Mouse (Mus musculus) heart, adult 2 months (tissue): ENCODE data around the gene Atp6v0c. TPM values are rescaled to one million over a fixed set of nuclear protein-coding genes. Genes with fewer than 3 reads are reported as not detected.

Experiments
- DNase-seq, 2 experiments: peaks; one replicate each; pipeline ENCODE4 v3.0.0; 2021
- H3K27ac ChIP-seq: fragments of 200-600 bp; 2 replicates; pipeline ENCODE4 v1.8.1; 2022
- H3K27me3 ChIP-seq: fragments of 200-500 bp; 2 replicates; pipeline ENCODE4 v1.6.1; 2012; ENCODE audit warnings: mild to moderate bottlenecking, low read length, inconsistent platforms, mixed read lengths; ENCODE audit not compliant: control insufficient read depth, insufficient read depth
- H3K36me3 ChIP-seq: fragments of 200-500 bp; 2 replicates; pipeline ENCODE4 v1.6.1; 2012; ENCODE audit warnings: low read length, inconsistent platforms; ENCODE audit not compliant: control insufficient read depth, insufficient read depth
- H3K4me1 ChIP-seq: fragments of 200-500 bp; 2 replicates; pipeline ENCODE4 v1.6.1; 2011; ENCODE audit warnings: low read length; ENCODE audit not compliant: control insufficient read depth, insufficient read depth
- H3K4me3 ChIP-seq: fragments of 200-600 bp; 2 replicates; pipeline ENCODE4 v1.8.1; 2022
- H3K79me2 ChIP-seq: fragments of 200-500 bp; replicated peaks from 2 replicates; pipeline ENCODE4 v1.6.1; 2012; ENCODE audit warnings: mild to moderate bottlenecking, inconsistent platforms, low read length, moderate library complexity, mixed read lengths; ENCODE audit not compliant: control insufficient read depth, insufficient read depth
- H3K9ac ChIP-seq: fragments of 200-500 bp; 2 replicates; pipeline ENCODE4 v1.6.1; 2012; ENCODE audit warnings: low read depth, mild to moderate bottlenecking, control low read depth, inconsistent platforms, low read length, mixed read lengths
- CTCF ChIP-seq: fragments of 200-600 bp; IDR thresholded peaks from 2 replicates; pipeline ENCODE4 v1.8.1; 2022; ENCODE audit warnings: antibody characterized with exemption, mild to moderate bottlenecking, moderate library complexity
- EP300 ChIP-seq: fragments of 200-500 bp; IDR thresholded peaks from 2 replicates; pipeline ENCODE4 v1.6.1; 2011; ENCODE audit warnings: low read depth, low read length, control low read depth; ENCODE audit not compliant: insufficient read depth
- POLR2A ChIP-seq: fragments of 200-500 bp; IDR thresholded peaks from 2 replicates; pipeline ENCODE4 v1.6.1; 2011; ENCODE audit warnings: mild to moderate bottlenecking, low read depth, low read length, control low read depth; ENCODE audit not compliant: insufficient read depth
- WGBS: fragments of 180-500 bp; shearing (Covaris S2); methylation state at CpG from one replicate; pipeline ENCODE4 v1.1.7; 2018; 5-methylcytosine and 5-hydroxymethylcytosine counted together
- intact Hi-C: fragments of 180-260 bp; cut with DNase I; formaldehyde crosslinking; loops from one replicate; pipeline ENCODE4 v1.15.1; 2025
- polyA plus RNA-seq: library from polyadenylated mRNA; depleted of rRNA; stranded (reverse); fragments of >200 nt; gene quantifications from 2 replicates; pipeline ENCODE4 v1.2.3, GENCODE M21; 2012
- total RNA-seq, 2 experiments: library from RNA; stranded (reverse); gene quantifications; 2 replicates each; pipeline ENCODE4 v1.2.3; 2021

The Atp6v0c gene
- total and polyA plus RNA-seq, 3 experiments: 219 to 732 (median 255) TPM

- H3K27me3 ChIP-seq: no peaks in the 10 kb centered on the region
- no peak for DNase-seq
- peak overlapping the region; percentile 84 for H3K9ac ChIP-seq
- peaks cover 5% of the 10 kb centered on the region for H3K4me1 ChIP-seq
- 39% methylated on average over 7 of the region's 7 CpGs for WGBS
- intact Hi-C loops: no loop called here
- H3K79me2 ChIP-seq: no peaks in the 10 kb centered on the region; the same call in 1 of the 2 replicates
- H3K4me3 ChIP-seq: peak overlapping the region; percentile 92
- no peaks in the 10 kb centered on the region for H3K36me3 ChIP-seq
- no peak overlapping the region; the same call in 1 of the 2 replicates for H3K27ac ChIP-seq
- TF ChIP-seq EP300: no peak
- no peak for TF ChIP-seq CTCF
- TF ChIP-seq POLR2A: no peak
Measured at GRCm38 (mm10) chr17:24167891-24168505, 1.5 kb downstream of the Atp6v0c start.

- Histone ChIP-seq H3K4me1 (peaks cover 7% of the 10 kb centered on the region), H3K79me2 (no peaks in the 10 kb centered on the region; the same call in 1 of the 2 replicates), H3K36me3 (no peaks in the 10 kb centered on the region), H3K27me3 (no peaks in the 10 kb centered on the region), H3K4me3 (no peak overlapping the region), H3K27ac (no peak overlapping the region), H3K9ac (no peak overlapping the region)
- intact Hi-C loops: no loop called here
- 43% methylated on average over 6 of the region's 6 CpGs for WGBS
- no peak for DNase-seq
- TF ChIP-seq POLR2A (no peak), EP300 (no peak), CTCF (no peak)
Measured at GRCm38 (mm10) chr17:24167120-24167519, 2.4 kb downstream of the Atp6v0c start.

DNA sequence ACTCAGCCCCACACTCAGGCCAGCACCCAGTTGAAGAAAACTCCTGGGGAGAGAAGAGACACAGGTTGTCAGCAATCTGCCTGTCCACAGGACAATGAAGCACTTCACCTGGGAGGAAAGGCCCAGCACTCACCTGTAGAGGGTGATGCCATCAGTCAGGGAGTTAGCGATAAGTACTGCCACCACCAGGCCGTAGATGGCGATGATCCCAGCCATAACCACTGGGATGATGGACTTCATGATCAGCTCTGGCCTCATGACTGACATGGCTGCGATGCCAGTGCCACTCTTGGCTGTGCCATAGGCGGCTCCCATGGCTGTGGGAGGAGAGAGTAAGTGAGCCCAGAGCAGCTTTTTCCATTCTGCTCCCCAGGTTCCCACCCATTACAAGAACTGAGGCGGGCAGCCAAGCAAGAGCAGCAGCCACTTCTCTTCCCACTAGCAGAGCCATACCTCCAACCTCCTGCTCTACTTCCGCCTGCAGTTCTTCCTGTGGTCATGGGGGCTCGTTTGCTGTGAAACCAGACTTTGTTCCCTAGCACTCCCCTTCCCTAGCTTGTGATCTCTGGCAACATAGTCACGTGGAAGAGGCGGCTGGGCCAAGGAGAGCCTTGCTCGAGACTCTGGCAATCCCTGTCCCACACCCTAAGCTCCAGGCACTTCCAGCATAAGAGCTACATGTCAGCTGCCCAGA, 4.8 kb downstream of the Atp6v0c start:
- H3K9ac ChIP-seq: no peak overlapping the region
- no peak overlapping the region for H3K27ac ChIP-seq
- H3K4me3 ChIP-seq: no peak overlapping the region

DNA sequence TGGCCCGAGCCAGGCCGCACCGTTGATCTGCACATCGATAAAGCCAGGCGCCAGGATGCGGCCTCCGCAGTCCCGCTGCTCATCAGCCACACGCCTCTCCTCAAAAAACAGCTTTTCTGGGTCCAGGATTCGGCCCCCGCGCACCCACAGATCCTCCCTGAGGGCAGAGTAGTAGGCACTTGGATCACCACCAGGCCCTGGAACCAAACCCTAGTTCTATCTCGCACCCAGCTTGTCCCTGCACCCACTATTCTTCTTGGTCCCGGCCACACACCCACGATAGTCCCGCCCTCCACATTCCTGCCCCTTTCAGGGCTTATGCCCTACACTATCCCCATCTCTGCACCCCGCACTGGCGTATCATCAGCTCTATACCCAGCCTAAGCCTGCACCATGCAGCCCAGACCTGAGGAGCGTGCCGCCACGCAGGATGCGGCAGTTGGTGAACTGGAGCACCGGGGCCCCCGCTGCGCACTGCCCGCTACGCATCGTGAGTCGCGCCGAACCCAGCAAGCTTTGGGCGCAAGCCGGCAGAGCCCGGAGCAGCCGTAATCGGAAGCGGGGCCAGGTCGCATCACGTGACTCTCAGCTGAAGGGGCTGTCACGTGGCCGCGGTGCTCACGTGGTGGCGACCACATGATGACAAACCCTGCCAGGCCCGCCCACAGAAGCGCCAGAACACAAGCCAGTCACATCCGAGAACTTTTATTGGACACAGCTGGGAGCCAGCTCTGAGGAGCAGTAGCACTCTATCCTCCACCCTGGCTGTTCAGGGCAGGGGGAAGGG, 6.1 kb downstream of the Atp6v0c start, which contains the start of gene Amdhd2:
Gene Amdhd2, minus strand, starts transcription at position 591 of the 787 bp plus-strand sequence.
- Histone ChIP-seq H3K27ac (peak within 1 kb of the TSS; percentile 86), H3K79me2 (no peaks in the 10 kb centered on the region), H3K4me3 (peak within 1 kb of the TSS; percentile 83), H3K27me3 (no peaks in the 10 kb centered on the region), H3K9ac (peak within 1 kb of the TSS; percentile 85), H3K4me1 (peaks cover 5% of the 10 kb centered on the region), H3K36me3 (no peaks in the 10 kb centered on the region)
- intact Hi-C loops: no loop called here
- WGBS: under 1% methylated on average over 47 of the region's 47 CpGs
- peak; percentile 96 for DNase-seq
- peak; percentile 93 for TF ChIP-seq EP300
- TF ChIP-seq CTCF: no peak
- TF ChIP-seq POLR2A: peak; percentile 74

More for the DNA sequence above, 4.8 kb downstream of the Atp6v0c start:
- Histone ChIP-seq H3K27me3 (no peaks in the 10 kb centered on the region), H3K79me2 (no peaks in the 10 kb centered on the region; the same call in 1 of the 2 replicates), H3K4me1 (peaks cover 5% of the 10 kb centered on the region), H3K36me3 (no peaks in the 10 kb centered on the region)
- TF ChIP-seq POLR2A: no peak
- no peak for TF ChIP-seq CTCF
- TF ChIP-seq EP300: no peak
- peak in 1 of 2 experiments; percentile 43 for DNase-seq
- intact Hi-C loops: no loop called here
- 70% methylated on average over 11 of the region's 11 CpGs for WGBS

DNA sequence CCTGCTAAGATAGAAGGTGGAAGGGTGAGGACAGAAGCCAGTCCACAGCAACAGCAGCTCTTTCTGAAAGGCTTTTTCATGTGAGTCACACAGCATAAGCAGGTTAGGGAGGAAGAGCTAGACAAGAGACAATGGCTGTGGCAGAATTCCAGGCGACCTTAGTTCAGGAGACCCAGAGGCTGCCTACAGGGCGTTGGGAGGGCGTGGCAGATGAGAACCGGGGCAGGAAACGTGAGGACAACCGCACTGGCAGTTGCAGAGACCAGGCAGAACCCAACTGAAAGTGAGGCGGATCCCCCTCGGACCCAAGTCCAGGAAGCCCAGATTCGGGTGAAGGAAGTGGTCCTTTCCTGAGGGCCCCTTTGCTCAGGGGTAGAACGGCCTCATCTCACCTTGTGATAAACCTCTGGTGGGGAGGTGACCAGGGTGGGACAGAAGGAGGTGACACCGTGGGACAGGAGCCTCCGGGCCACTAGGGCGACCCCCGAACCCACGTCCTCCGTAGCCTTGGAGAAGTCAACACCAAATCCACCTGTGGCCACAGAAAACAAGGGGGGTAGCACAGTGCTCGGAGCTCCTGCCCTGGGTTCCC, 6.8 kb downstream of the Atp6v0c start:
- peak in 1 of 2 experiments; percentile 42 for DNase-seq
- intact Hi-C loops: no loop called here

More for the DNA sequence above, 6.8 kb downstream of the Atp6v0c start:
- Histone ChIP-seq H3K4me3 (peak overlapping the region; percentile 83), H3K36me3 (no peaks in the 10 kb centered on the region), H3K79me2 (no peaks in the 10 kb centered on the region), H3K27ac (peak overlapping the region; percentile 86), H3K27me3 (no peaks in the 10 kb centered on the region), H3K9ac (peak overlapping the region; percentile 85), H3K4me1 (peaks cover 5% of the 10 kb centered on the region)
- 9% methylated on average over 17 of the region's 17 CpGs for WGBS
- TF ChIP-seq CTCF: no peak
